Mouse (Mus musculus): ENCODE measurements around the gene Sh3gl2. TPM values are rescaled to one million over a fixed set of nuclear protein-coding genes. Genes with fewer than 3 reads are reported as not detected.

Sh3gl2 gene
- total RNA-seq, 2 experiments from 2014 or later, result 265 to 309 TPM

DNA sequence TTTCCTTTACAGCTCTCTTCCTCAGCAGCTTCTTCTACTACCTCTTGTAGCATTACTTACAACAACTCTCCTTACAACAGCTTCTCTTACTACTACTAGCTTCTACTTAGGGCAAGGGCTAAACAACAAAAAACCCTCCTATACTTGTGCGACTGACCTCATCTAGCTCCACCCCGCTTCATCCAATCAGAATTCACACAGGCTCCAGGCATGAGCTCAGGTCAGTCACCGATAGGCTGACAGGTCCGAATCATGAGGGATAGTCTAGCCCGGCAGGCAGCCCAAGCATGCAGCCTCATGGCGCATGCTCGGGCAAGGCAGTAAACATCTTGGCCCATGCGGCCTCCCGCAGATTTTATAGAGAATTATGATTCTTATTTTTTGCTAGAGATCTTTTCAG, 78.2 kb downstream of the Sh3gl2 start:
- intact Hi-C loops (cut with DNase I), result no loop called here
- no peak for DNase-seq (ENCODE audit: low spot score in 2 of 2)

DNA sequence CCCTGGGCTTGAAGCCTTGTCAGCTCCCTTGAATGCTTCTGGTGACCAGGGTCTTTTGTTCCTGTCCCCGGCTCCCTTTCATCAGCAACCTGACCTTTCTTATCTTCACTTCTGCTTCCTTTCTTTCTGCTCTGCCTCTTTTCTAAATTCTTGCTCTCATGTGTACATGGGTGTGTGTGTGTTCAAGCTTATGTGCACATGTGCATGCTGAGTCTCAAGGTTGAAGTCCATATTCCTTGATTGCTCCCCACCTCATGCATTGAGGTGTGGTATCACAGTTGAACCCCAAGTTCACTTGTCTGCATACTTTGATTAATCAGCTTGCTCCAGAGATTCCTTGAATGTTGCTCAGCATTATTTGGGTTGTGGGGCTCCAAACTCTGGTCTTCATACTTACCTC, 85.1 kb downstream of the Sh3gl2 start:
- intact Hi-C loops (cut with DNase I), result no loop called here
- DNase-seq (ENCODE audit: low spot score in 2 of 2), result no peak

DNA sequence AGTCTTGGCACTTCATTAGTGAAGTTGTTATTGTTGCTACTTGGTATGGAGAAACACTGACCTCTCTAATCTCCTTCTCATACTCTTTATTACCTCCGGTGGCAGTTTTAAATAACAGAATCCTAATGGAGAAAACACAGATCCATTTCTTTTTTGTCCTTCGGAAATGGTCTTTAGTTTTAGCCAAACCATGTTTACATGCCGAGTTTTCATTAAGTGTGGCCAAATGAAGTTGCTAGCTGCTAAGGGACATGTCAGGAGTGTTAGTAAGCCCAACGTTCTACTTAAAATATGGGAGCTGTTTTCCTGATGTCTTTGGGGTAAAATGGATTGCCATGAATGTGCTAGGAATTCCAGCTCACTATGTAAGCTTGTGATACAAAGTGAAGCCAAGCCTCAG, 86.4 kb downstream of the Sh3gl2 start:
- intact Hi-C loops (cut with DNase I), result no loop called here
- no peak for DNase-seq (ENCODE audit: low spot score in 2 of 2)

DNA sequence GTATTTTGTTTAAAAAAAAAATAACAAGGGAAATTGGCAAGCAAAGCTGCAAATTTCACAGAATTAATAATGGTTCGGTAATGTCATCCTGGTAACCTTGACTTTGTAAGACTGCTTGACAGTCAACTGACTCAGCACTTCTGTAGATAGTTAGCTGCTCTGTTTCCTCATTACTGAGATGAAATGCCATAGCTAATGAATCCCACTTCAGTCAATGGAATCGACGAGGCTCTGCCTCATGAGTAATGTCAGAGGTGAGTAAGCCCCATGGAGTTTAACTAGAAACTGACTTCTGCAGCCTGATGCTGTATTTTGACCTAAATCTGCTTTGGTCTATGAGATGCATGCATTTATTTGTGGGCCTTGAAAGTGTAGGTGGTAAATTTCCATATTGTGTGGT, 88.4 kb downstream of the Sh3gl2 start:
- intact Hi-C loops (cut with DNase I), result no loop called here
- DNase-seq (ENCODE audit: low spot score in 2 of 2), result no peak

DNA sequence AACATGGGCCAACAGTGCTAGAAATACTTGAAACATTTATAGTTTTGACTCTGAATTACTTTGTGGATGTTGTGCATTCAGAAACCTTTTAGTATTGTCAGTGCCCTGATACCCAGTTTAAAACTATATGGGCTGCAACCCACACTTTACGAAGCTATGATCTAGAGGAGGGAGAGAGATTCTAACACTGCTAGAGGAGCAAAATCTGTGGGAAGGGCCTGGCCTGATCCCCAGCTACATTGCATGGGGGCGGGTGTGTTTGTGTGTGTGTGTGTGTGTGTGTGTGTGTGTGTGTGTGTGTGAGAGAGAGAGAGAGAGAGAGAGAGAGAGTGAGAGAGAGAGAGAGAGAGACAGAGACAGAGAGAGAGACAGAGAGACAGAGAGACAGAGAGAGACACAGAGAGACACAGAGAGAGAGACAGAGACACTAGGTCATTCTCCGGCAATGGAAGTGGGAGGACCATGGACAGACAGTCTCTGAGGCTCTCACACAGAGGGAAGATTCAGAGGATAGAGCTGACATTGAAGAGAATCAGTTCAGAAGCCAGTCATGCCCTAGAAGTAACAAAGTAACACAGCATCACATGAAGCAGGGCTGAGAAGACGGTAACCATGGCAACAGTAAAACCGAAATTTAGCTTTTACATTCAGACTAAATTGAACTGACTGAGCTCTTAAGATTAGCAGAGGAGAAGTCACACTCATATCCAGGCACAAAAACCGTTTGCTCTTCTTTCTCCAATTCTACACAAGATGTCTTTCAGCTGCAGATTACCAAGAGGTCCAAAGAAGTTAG, 95.9 kb downstream of the Sh3gl2 start:
- DNase-seq (ENCODE audit: low spot score in 2 of 2), result peak in 1 of 2 experiments; percentile 28
- intact Hi-C loops (cut with DNase I), result no loop called here

DNA sequence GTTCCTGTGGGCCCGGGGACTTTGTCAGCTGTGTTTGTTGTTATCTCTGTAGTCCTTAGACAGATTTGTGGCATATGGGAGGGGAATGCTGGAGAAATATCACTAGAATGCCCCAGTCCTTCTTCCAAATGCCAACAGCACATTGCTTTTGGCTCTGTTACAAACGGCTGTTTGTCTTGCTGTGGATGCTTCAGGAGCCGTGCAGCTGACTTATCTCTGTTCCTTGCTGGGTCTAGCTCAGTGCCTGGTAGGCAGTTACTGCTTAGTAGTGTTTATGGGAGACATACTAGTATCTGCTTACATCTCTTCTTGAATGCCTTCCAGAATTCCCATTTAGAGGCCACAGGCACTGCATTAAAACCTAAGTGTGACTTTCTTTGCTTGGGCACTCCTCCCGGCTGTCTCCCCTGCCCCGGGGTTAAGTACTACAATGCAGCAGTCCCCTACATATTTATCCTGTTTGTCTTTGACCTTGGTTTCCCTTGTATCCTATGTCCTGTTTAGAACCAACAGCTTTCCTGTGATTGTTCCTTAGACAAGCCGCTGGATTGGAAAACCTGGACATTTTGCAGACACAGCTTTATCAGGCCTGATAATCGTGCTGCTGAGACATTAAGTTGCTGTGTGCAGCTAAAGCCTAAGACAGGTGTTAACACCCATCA, 101.1 kb downstream of the Sh3gl2 start:
- DNase-seq (ENCODE audit: low spot score in 2 of 2), result no peak
- intact Hi-C loops (cut with DNase I), result no loop called here

DNA sequence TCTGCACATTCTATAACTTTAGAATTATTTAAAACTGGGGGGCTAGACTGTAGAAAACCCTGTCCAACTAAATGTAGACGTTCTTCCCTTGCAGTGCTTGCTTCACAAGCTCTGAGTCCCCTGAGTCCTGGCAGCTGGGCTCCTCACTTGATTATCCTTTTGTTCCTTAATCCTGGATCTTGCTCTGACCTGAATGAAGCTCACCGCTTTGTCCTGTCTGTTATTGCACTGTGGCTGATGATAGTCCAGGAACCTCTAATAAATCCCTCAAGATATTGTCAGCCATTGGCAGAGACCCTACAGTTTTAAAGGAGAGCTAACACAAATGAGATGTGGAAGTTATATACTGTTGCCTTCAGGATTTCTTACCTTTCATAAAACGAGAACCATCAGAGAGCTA, 114.2 kb downstream of the Sh3gl2 start:
- intact Hi-C loops (cut with DNase I), result no loop called here

DNA sequence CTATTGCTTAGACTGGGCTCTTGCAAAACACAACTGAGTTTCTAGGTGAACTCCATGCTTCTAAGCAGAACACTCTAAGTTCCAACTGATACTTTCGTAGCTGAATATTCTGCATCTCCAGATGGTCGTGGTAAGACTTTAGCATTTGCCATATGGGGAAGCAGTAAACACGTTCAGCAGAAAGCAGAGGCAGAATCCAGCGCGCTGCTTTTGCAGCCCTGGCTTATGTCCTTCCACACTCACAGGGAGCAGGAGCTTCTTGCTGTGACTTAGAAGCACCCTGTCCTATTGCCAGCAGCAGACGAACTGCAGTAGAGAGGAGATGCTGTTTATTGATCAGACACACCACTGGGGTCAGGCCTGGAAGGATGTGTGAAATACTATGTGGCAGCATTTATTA, 120.5 kb downstream of the Sh3gl2 start:
- peak; percentile 73 to 74 for DNase-seq (ENCODE audit: low spot score in 2 of 2)
- intact Hi-C loops (cut with DNase I), result loop anchor here (1.0 kb wide), 1 partner anchor 120 kb away; the partner anchor contains the start of gene Sh3gl2

More for the DNA sequence above, 114.2 kb downstream of the Sh3gl2 start:
- DNase-seq (ENCODE audit: low spot score in 2 of 2), result no peak

DNA sequence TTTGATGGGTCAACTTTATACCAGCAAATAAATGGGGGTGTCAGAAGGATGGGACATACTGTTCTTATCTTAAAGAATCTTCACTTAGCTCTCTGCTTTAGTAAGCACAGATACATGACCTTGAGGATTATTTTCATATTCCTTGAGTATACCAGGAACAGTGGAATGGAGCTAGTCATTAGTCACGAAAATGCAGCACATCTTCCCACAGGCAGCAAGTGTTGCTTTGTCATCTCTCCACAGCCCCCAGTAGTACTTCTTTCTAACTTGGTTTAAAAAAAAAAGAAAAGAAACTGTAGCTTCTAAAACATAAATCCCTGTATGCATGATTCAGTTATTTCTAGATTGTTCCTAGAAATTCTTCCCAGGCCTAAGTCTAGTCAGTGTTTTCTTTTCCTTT, 121.1 kb downstream of the Sh3gl2 start:
- intact Hi-C loops (cut with DNase I), result no loop called here

DNA sequence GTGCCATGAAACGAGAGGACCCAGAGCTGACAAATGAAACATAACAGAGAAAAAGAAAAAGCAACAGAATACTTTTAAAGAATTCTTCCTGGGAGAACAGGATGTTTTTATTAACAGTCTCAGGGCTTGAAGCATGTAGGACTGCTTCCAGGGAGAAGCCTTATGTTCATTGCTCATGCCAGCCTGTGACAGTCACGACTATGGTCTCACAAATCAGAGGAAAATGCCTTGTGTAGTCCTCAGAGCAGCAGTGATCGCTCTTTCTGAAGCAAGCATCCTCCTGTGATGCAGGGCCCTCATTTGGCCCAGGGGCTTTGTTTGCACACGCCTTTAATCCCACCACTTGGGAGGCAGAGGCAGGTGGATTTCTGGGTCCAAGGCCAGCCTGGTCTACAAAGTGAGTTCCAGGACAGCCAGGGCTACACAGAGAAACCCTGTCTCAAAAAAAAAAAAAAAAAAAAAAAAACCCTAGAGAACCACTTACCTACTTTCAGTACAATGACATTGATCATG, 129.8 kb downstream of the Sh3gl2 start:
- DNase-seq (ENCODE audit: low spot score in 2 of 2), result peak; percentile 49 to 56

More for the DNA sequence above, 121.1 kb downstream of the Sh3gl2 start:
- no peak for DNase-seq (ENCODE audit: low spot score in 2 of 2)

DNA sequence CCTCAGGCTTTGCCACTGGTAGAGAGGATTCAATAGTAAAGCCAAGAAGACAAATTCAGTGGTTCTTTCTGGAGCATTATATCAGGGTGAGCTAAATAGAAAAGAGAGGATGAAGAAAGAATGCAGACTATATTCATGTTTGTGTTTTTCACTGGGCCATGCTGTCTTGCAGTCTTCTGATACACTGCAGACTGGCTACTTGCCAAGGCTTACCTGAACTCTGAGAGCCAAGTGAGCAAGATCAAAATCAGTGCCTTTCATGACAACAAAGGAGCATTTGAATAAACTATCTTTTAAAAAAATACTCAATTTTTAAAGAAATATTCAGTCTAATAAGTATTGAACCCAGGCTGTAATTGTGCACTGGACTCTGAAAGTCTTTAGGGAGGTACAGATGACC, 131.4 kb downstream of the Sh3gl2 start:
- intact Hi-C loops (cut with DNase I), result no loop called here
- DNase-seq (ENCODE audit: low spot score in 2 of 2), result no peak

More for the DNA sequence above, 129.8 kb downstream of the Sh3gl2 start:
- intact Hi-C loops (cut with DNase I), result no loop called here

DNA sequence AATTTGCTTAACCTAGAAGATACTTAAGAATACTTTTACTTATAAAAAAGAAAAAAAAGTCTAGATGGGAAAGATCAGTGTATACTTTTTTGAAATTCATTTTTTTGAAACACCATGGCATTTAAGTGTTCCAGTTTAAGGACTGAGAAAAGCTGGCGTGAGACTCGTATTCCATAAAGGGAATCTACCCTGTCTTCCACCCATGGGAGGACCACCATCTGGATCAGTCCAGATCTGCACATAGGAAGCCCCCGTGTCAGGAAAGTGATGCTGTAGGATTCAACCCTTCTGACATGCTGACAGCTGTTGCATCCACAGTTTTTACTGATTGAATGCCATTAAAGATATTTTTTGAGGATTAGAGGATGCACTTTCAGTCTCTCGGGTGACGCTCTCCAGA, 134.2 kb downstream of the Sh3gl2 start:
- DNase-seq (ENCODE audit: low spot score in 2 of 2), result no peak
- intact Hi-C loops (cut with DNase I), result no loop called here

DNA sequence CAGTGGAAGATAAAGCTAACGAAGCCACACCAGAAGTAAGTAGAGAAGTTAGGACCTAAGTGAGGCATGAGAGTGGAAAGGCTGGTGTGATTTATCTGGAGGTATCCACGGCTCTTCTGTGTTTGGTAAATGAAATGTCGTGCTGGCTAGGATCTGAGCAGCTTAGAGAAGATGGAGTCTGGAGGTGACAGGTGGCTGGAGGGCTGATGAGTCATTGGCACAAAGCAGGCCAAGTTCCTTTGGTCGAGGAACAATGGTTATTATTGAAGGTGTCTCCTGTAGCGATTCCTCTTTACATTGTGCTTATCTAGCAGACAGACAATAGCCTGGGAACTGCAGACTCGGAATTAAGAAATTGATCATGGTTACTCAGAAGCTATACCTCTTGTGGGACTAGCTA, 135.8 kb downstream of the Sh3gl2 start:
- DNase-seq (ENCODE audit: low spot score in 2 of 2), result no peak
- intact Hi-C loops (cut with DNase I), result no loop called here

DNA sequence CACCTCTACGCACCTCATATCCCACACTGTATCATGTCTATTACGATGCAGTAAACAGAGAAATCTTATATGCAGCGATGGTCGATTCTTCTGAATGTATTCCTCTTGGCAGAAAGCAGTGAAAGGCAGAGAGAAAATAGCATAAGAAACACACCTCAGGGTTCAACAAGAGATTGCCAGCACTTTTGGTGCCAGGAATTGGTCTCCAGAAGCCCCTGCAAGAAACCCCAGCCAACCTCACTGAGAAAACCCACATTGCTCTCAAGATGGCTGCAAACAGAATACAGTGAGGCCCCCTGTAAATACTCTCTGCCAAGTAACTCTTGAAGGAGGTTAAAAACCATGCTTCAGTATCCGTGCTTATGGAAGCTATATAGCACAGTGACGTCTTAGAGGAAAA, 141.0 kb downstream of the Sh3gl2 start:
- intact Hi-C loops (cut with DNase I), result no loop called here

DNA sequence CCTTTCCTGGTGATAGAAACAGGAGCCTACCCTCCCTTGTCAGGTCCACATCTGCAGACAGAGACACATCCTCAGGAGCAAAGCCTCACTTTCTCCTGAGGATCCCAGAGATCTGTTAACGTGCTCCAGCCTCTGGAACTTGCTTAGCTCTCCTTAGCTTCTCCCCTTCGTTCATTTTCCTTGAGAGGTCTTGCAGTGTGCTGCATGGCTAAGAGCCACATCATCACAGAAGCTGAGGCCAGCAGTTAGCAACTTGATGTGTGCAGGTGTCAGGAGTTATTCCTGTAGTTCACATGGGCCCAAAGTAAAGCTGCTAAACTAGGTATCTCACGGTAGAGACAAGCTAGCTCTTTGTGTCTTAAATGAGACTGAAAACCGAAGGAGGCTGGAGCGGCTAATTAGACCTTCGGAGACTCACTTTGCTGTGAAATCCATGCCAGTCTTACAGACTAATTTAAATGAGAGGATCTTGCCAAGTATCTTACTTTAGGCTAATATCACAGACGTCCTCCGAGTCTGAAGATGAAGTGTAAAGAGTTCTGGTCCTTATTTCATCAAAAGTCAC, 143.2 kb downstream of the Sh3gl2 start:
- DNase-seq (ENCODE audit: low spot score in 2 of 2), result peak in 1 of 2 experiments; percentile 29
- intact Hi-C loops (cut with DNase I), result no loop called here

More for the DNA sequence above, 141.0 kb downstream of the Sh3gl2 start:
- DNase-seq (ENCODE audit: low spot score in 2 of 2), result no peak

DNA sequence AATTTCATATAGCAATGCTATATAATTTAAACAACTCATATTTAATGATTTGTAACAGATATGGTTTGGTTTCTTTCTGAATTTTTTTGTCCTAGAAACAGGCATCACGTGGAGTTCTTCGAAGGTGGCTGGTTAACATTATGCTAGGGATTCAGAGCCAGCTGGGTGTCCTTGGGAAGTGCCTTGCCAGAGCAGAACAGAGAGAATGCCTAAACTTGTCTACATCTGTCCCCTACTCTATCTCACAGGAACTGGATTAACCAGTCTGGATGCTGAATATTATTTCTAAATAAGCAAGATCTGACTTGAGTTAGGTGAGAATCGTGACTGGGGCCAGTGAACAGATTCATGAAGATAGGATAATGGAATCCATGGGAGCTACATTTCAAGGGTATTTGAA, 157.7 kb downstream of the Sh3gl2 start:
- intact Hi-C loops (cut with DNase I), result no loop called here
- no peak for DNase-seq (ENCODE audit: low spot score in 2 of 2)

DNA sequence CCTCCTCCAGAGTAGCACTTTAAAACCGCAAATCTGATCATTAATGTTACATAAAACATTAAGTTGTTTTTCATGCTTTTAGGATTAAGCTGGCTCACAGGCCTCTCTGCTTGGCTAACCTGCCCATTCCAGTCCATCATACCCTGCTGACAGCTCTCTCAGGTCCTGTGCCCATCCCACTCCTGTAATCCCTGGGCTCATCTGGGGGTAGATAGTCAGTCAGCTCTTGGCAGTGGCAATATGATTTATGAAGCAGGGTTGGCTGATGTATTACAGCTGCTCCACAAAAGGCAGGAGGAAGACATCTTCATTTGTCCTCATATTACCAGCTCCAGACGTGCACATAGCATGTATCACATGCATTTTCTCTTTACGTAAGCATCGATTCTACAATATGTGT, 158.3 kb downstream of the Sh3gl2 start:
- DNase-seq (ENCODE audit: low spot score in 2 of 2), result no peak
- intact Hi-C loops (cut with DNase I), result no loop called here

DNA sequence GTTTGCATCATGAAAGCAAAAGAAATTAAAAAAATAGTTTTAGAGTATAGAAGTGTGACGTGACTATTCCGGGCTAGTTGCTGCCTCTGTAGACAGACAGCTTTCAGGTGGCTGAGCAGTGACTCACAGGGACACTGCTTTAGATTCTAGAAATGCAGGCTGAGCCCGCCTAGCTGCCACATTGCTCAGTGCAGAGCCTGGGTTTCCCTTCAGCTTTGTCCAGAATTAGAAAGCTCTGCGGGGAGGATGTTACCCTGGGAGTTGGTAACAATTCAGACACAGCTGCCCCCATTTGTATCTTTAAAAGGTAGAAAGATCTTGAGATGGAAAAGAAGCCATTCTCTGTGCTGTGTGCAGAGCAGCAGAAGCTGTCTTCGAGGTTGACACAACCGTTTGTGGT, 166.1 kb downstream of the Sh3gl2 start:
- peak; percentile 62 to 68 for DNase-seq (ENCODE audit: low spot score in 2 of 2)
- intact Hi-C loops (cut with DNase I), result loop anchor here (5.0 kb wide), 2 partner anchors 114 to 169 kb away; no protein-coding TSS in a partner anchor

DNA sequence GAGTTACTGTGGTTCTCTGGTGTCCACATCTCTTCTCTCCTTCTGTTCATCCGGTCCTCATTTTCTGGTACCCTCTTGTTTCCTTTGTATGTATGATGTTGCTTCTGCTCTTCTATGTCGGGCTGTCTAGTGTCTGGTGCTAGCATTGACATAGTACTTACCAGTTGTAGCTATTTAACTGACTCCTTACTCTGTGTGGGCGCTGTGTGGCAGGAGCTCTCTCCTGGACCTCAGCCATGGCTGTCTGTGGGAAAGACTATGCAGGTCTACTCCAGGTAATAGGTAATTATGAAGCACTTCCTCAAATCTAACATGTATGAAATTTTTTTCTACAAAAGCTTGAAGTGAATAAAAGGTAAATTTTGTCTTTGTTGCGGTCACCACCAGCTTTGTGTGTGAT, 169.9 kb downstream of the Sh3gl2 start:
- intact Hi-C loops (cut with DNase I), result loop anchor here (5.0 kb wide), 2 partner anchors 118 to 172 kb away; no protein-coding TSS in a partner anchor
- no peak for DNase-seq (ENCODE audit: low spot score in 2 of 2)

DNA sequence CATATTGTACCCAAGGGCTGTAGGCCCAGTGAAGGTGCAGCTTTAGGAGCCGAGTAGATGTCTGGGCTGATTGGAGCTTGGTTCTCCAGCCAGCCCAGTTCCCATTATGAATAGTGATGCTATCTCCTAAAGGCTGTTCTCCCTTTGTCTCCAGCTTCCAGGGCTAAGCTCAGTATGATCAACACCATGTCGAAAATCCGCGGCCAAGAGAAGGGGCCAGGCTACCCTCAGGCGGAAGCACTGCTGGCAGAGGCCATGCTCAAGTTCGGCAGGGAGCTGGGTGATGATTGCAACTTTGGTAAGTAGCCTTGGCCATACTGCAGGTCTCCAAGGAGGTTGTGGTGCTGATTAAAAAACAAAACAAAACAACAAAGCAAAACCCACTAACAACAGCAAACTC, 171.3 kb downstream of the Sh3gl2 start:
- DNase-seq (ENCODE audit: low spot score in 2 of 2), result no peak
- intact Hi-C loops (cut with DNase I), result no loop called here
